Mouse (Mus musculus) brown adipose tissue, adult 24 weeks (tissue): Measurements from ENCODE around the gene Zfp169. TPM values are rescaled to one million over a fixed set of nuclear protein-coding genes. Genes with fewer than 3 reads are reported as not detected.
"Not testable (repeated sequence)": the region's sequence is repeated elsewhere in the genome, so short reads cannot be mapped to it uniquely, and the experiment has no call there.

ENCODE experiments used
- H3K27ac ChIP-seq: fragments of 200-500 bp; replicated peaks from 2 replicates; pipeline ENCODE4 v1.5.1; 2012; ENCODE audit warnings: low read depth, mild to moderate bottlenecking, low read length
- H3K4me1 ChIP-seq: fragments of 200-500 bp; 2 replicates; pipeline ENCODE4 v1.6.1; 2012; ENCODE audit warnings: low read length, mixed read lengths; ENCODE audit not compliant: control insufficient read depth, insufficient read depth, insufficient read length
- H3K4me3 ChIP-seq: fragments of 200-500 bp; 2 replicates; pipeline ENCODE4 v1.5.1; 2012; ENCODE audit warnings: low read depth, mild to moderate bottlenecking, low read length, moderate library complexity; ENCODE audit not compliant: insufficient read depth
- polyA plus RNA-seq: library from polyadenylated mRNA; stranded (reverse); fragments of >200 nt; gene quantifications from 2 replicates; pipeline ENCODE4 v1.2.4, GENCODE M21; 2012; ENCODE audit not compliant: missing spikeins, insufficient read depth, insufficient read length

The Zfp169 gene
- polyA plus RNA-seq, 1 experiment = 2.9 TPM

GRCm38 (mm10) chr13:48533441-48533840 lies 20.2 kb upstream of the Zfp169 start:
- Histone ChIP-seq H3K4me1 (no peaks in the 10 kb centered on the region; the same call in 1 of the 2 replicates), H3K27ac (no peak overlapping the region), H3K4me3 (no peak overlapping the region)

GRCm38 (mm10) chr13:48531448-48531847 lies 18.2 kb upstream of the Zfp169 start:
- no peaks in the 10 kb centered on the region for H3K4me1 ChIP-seq
- no peak overlapping the region for H3K4me3 ChIP-seq
- no peak overlapping the region for H3K27ac ChIP-seq

- no peaks in the 10 kb centered on the region for H3K4me1 ChIP-seq
- no peak overlapping the region for H3K4me3 ChIP-seq
- H3K27ac ChIP-seq = no peak overlapping the region
Measured at GRCm38 (mm10) chr13:48530685-48531084, 17.4 kb upstream of the Zfp169 start.

GRCm38 (mm10) chr13:48529028-48529427 lies 15.8 kb upstream of the Zfp169 start:
- H3K4me3 ChIP-seq = no peak overlapping the region
- no peaks in the 10 kb centered on the region for H3K4me1 ChIP-seq
- H3K27ac ChIP-seq = no peak overlapping the region

GRCm38 (mm10) chr13:48528123-48528871 lies 15.0 kb upstream of the Zfp169 start:
- Histone ChIP-seq H3K4me1 (no peaks in the 10 kb centered on the region), H3K27ac (no peak overlapping the region)

GRCm38 (mm10) chr13:48525745-48526144 lies 12.5 kb upstream of the Zfp169 start:
- no peaks in the 10 kb centered on the region for H3K4me1 ChIP-seq
- H3K4me3 ChIP-seq = no peak overlapping the region
- no peak overlapping the region for H3K27ac ChIP-seq

More at GRCm38 (mm10) chr13:48528123-48528871, 15.0 kb upstream of the Zfp169 start:
- H3K4me3 ChIP-seq = no peak overlapping the region

- not testable (repeated sequence) for H3K27ac ChIP-seq, H3K4me1 ChIP-seq, H3K4me3 ChIP-seq
Measured at GRCm38 (mm10) chr13:48519122-48519521, 5.9 kb upstream of the Zfp169 start.

GRCm38 (mm10) chr13:48515861-48516260 lies 2.6 kb upstream of the Zfp169 start:
- H3K27ac ChIP-seq = no peak overlapping the region
- no peak overlapping the region for H3K4me3 ChIP-seq
- peaks cover 5% of the 10 kb centered on the region for H3K4me1 ChIP-seq

GRCm38 (mm10) chr13:48508661-48509060 lies 4.6 kb downstream of the Zfp169 start:
- H3K4me1 ChIP-seq = peaks cover 5% of the 10 kb centered on the region
- H3K27ac ChIP-seq = no peak overlapping the region
- no peak overlapping the region for H3K4me3 ChIP-seq

GRCm38 (mm10) chr13:48502422-48502821 lies 10.8 kb downstream of the Zfp169 start:
- H3K27ac ChIP-seq = no peak overlapping the region
- no peaks in the 10 kb centered on the region for H3K4me1 ChIP-seq
- H3K4me3 ChIP-seq = no peak overlapping the region

GRCm38 (mm10) chr13:48498676-48499075 lies 14.6 kb downstream of the Zfp169 start:
- no peak overlapping the region for H3K4me3 ChIP-seq
- no peak overlapping the region for H3K27ac ChIP-seq
- H3K4me1 ChIP-seq = no peaks in the 10 kb centered on the region

- H3K4me3 ChIP-seq = no peak overlapping the region
- no peak overlapping the region for H3K27ac ChIP-seq
- no peaks in the 10 kb centered on the region for H3K4me1 ChIP-seq
Measured at GRCm38 (mm10) chr13:48497693-48498221, 15.5 kb downstream of the Zfp169 start.

- no peaks in the 10 kb centered on the region for H3K4me1 ChIP-seq
- no peak overlapping the region for H3K27ac ChIP-seq
- H3K4me3 ChIP-seq = no peak overlapping the region
Measured at GRCm38 (mm10) chr13:48493183-48493582, 20.1 kb downstream of the Zfp169 start.

GRCm38 (mm10) chr13:48490396-48491182 lies 22.7 kb downstream of the Zfp169 start:
- no peak overlapping the region for H3K4me3 ChIP-seq
- H3K27ac ChIP-seq = no peak overlapping the region
- no peaks in the 10 kb centered on the region for H3K4me1 ChIP-seq

- Histone ChIP-seq H3K4me3 (no peak overlapping the region), H3K27ac (no peak overlapping the region), H3K4me1 (no peaks in the 10 kb centered on the region)
Measured at GRCm38 (mm10) chr13:48483606-48484005, 29.6 kb downstream of the Zfp169 start.
